Mouse (Mus musculus): Measurements from ENCODE around the gene Scp2. TPM values are rescaled to one million over a fixed set of nuclear protein-coding genes. Genes with fewer than 3 reads are reported as not detected.

Gene Scp2
- polyA plus RNA-seq, 1 experiment from 2014 or later: 363 TPM

DNA sequence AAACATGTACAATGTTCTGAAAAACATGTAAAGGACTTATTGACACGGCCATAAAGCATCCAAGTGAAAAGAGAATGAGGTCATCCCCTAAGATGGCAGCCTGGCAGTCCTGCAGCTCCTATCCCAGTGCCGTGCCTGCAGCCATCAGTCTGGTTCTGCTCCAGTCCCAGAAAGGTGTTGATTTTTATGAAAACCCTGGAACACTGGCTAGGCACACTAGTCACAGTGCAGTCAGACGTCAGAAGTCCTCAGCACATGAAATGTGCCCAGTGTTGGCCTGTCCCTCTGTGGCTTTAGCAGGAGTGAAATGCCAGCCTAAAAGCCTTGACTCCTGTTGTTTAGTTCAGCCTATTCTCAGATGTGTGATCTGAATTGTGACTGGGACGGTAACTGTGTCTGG lies 84.0 kb downstream of the Scp2 start:
- no peak for TF ChIP-seq CTCF (IDR thresholded peaks at IDR 0.05; ENCODE audit: low read depth)
- Histone ChIP-seq H3K36me3 (ENCODE audit: insufficient read depth, low read length) (peaks cover 29% of the 10 kb centered on the region), H3K4me1 (replicated peaks; ENCODE audit: insufficient read depth, low read length) (no peaks in the 10 kb centered on the region), H3K4me2 (ENCODE audit: low read length) (no peak overlapping the region), H3K4me3 (replicated peaks; ENCODE audit: low read depth, low read length) (no peak overlapping the region), H3K9me3 (replicated peaks; ENCODE audit: low read length) (no peaks in the 10 kb centered on the region), H3K9ac (ENCODE audit: low read depth, low read length) (no peak overlapping the region), H3K27me3 (ENCODE audit: insufficient read depth, low read length) (no peaks in the 10 kb centered on the region), H3K27ac (no peak overlapping the region)
- 85% methylated on average over 4 of the region's 4 CpGs for WGBS
- ATAC-seq (replicated peaks; ENCODE audit: low FRiP score, low read depth): no peak
- no peak for DNase-seq (ENCODE audit: low spot score)

DNA sequence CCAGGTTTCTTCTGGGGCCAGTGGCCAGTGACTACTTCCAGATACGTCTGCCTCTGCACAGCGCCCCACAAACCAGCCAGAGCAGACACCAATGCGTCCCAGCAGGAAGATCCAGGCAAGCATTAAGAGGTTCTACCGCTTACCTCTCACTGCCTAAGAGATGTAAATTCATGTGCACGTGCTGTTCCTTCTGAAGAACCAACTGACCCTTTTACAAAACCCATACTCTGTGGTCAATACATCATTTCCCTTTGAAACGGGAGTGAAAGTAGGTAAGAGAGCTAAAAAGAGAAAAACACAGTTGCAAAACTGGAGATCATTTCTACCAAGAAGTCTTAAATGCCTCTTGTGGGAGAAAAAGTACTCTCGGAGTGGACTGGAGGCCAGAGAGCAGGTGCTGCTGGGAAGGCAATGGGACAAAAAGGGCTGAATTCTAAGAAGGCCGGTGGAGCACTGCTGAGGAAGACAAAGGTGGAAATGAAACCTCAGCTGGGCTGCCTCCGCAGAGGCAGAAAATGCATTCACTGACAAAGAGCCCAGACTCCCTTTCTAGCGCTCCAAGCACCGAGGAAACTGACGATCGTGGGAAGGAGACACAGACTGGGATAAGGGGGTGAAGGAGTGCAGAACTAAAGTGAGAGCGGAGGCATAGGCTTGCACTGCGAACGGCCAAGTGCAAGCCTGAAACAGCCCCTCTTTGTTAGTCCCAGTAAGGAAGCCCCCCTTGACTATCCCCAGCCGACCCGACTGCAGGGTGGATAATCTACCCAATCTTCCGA lies 85.0 kb downstream of the Scp2 start:
- no peaks in the 10 kb centered on the region for H3K4me1 ChIP-seq (replicated peaks; ENCODE audit: insufficient read depth, low read length)
- H3K4me2 ChIP-seq (ENCODE audit: low read length): no peak overlapping the region
- no peak overlapping the region for H3K9ac ChIP-seq (ENCODE audit: low read depth, low read length)
- no peaks in the 10 kb centered on the region for H3K9me3 ChIP-seq (replicated peaks; ENCODE audit: low read length)
- ATAC-seq (replicated peaks; ENCODE audit: low FRiP score, low read depth) (no peak), DNase-seq (ENCODE audit: low spot score) (no peak)
- H3K27me3 ChIP-seq (ENCODE audit: insufficient read depth, low read length): no peaks in the 10 kb centered on the region
- H3K27ac ChIP-seq: no peak overlapping the region
- H3K4me3 ChIP-seq (replicated peaks; ENCODE audit: low read depth, low read length): no peak overlapping the region
- no peak for TF ChIP-seq CTCF (IDR thresholded peaks at IDR 0.05; ENCODE audit: low read depth)
- 83% methylated on average over 19 of the region's 19 CpGs for WGBS
- H3K36me3 ChIP-seq (ENCODE audit: insufficient read depth, low read length): peaks cover 37% of the 10 kb centered on the region

DNA sequence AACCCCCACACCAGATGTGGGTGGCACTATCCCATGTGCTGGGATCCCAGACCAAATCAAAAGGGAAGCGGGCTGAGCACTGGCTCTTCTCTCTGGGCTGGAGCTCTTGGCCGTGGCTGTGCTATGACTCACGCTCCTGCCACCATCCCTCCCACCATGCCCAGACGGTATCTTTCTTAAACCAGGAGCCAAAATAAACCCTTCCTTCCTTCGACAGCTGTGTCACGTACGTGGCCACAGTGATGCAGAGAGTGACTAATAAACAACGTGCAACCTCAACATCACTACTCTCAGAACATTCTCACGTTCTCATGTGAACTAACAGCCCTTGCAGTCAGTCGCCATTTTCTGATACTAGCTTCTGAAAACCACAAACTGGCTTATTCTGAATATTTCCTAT lies 86.6 kb downstream of the Scp2 start:
- no peak overlapping the region for H3K4me3 ChIP-seq (replicated peaks; ENCODE audit: low read depth, low read length)
- H3K9me3 ChIP-seq (replicated peaks; ENCODE audit: low read length): no peaks in the 10 kb centered on the region
- peaks cover 42% of the 10 kb centered on the region for H3K36me3 ChIP-seq (ENCODE audit: insufficient read depth, low read length)
- no peak for TF ChIP-seq CTCF (IDR thresholded peaks at IDR 0.05; ENCODE audit: low read depth)
- H3K9ac ChIP-seq (ENCODE audit: low read depth, low read length): no peak overlapping the region
- no peaks in the 10 kb centered on the region for H3K27me3 ChIP-seq (ENCODE audit: insufficient read depth, low read length)
- H3K4me1 ChIP-seq (replicated peaks; ENCODE audit: insufficient read depth, low read length): no peaks in the 10 kb centered on the region
- DNase-seq (ENCODE audit: low spot score) (no peak), ATAC-seq (replicated peaks; ENCODE audit: low FRiP score, low read depth) (0 out of 2 replicates have a peak, but pooled peaks have one; percentile 36)
- WGBS: 63% methylated on average over 10 of the region's 10 CpGs
- H3K27ac ChIP-seq: no peak overlapping the region
- no peak overlapping the region for H3K4me2 ChIP-seq (ENCODE audit: low read length)

DNA sequence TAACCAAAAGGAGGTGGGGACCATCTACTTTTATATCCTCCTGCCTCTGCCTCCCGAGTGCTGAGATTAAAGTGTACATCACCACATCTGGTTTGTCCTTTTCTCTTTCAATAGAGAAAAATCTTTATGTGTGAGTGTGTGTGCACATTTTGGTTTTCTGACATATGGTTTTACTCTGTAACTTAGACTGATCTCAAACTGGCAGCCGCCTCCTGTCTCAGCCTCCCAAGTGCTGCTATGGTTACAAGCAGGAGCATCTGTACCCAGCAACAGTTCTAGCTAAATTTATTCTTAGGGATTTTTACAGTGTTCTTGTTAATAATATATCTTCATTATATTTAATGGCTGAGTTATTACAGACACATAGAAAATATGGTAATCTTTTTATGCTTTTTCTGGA lies 87.6 kb downstream of the Scp2 start:
- DNase-seq (ENCODE audit: low spot score): no peak
- Histone ChIP-seq H3K4me2 (ENCODE audit: low read length) (no peak overlapping the region), H3K4me1 (replicated peaks; ENCODE audit: insufficient read depth, low read length) (no peaks in the 10 kb centered on the region), H3K36me3 (ENCODE audit: insufficient read depth, low read length) (peaks cover 46% of the 10 kb centered on the region), H3K4me3 (replicated peaks; ENCODE audit: low read depth, low read length) (no peak overlapping the region), H3K9ac (ENCODE audit: low read depth, low read length) (no peak overlapping the region), H3K9me3 (replicated peaks; ENCODE audit: low read length) (no peaks in the 10 kb centered on the region), H3K27me3 (ENCODE audit: insufficient read depth, low read length) (no peaks in the 10 kb centered on the region), H3K27ac (no peak overlapping the region)
- TF ChIP-seq CTCF (IDR thresholded peaks at IDR 0.05; ENCODE audit: low read depth): no peak
- WGBS: 97% methylated on average over 2 of the region's 2 CpGs
- no peak for ATAC-seq (replicated peaks; ENCODE audit: low FRiP score, low read depth)

DNA sequence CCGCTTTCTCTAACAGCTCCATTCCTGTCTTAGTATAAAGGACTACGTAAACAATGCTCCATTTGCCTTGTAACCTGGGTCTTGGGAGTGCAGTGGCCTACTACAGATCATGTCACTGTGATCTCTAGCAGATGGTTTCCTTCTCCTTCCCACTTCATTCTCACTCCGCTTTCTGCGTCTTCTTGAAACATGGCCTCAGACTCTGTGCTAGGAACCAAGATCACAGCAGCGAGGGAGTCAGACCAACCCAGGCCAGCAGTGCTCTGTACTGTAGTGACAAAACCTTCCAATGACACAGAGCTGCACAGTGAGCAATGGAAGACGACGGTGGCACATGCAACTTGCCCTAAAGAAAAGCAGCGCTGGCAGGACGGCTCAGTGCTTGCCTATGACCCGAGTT lies 88.9 kb downstream of the Scp2 start:
- H3K9me3 ChIP-seq (replicated peaks; ENCODE audit: low read length): no peaks in the 10 kb centered on the region
- H3K4me3 ChIP-seq (replicated peaks; ENCODE audit: low read depth, low read length): no peak overlapping the region
- 67% methylated on average over 10 of the region's 10 CpGs for WGBS
- H3K36me3 ChIP-seq (ENCODE audit: insufficient read depth, low read length): peaks cover 53% of the 10 kb centered on the region
- TF ChIP-seq CTCF (IDR thresholded peaks at IDR 0.05; ENCODE audit: low read depth): no peak
- H3K27me3 ChIP-seq (ENCODE audit: insufficient read depth, low read length): no peaks in the 10 kb centered on the region
- H3K9ac ChIP-seq (ENCODE audit: low read depth, low read length): no peak overlapping the region
- ATAC-seq (replicated peaks; ENCODE audit: low FRiP score, low read depth): no peak
- H3K4me2 ChIP-seq (ENCODE audit: low read length): no peak overlapping the region
- no peaks in the 10 kb centered on the region for H3K4me1 ChIP-seq (replicated peaks; ENCODE audit: insufficient read depth, low read length)
- DNase-seq (ENCODE audit: low spot score): no peak
- H3K27ac ChIP-seq: no peak overlapping the region

DNA sequence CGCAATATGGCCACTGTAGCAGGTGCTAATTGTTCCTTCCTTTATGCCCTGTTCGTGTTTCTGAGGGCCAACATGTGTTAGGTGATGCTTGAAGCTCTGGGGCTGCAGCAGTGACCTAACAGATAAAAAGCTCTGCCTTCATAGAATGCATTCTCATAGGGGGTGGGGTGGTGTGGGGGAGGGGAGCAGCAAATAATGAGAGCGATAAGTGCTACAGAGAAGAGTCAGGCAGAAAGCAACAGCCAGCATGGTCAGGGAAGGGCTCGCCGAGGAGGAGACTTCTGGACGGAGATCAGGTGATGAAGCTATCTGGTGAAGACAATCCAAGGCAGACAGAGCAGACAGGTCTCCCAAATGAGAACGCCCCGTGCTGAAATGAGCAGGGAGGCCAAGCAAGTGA lies 92.1 kb downstream of the Scp2 start:
- DNase-seq (ENCODE audit: low spot score) (no peak), ATAC-seq (replicated peaks; ENCODE audit: low FRiP score, low read depth) (no peak)
- 86% methylated on average over 8 of the region's 8 CpGs for WGBS
- TF ChIP-seq CTCF (IDR thresholded peaks at IDR 0.05; ENCODE audit: low read depth): no peak
- Histone ChIP-seq H3K9ac (ENCODE audit: low read depth, low read length) (no peak overlapping the region), H3K27me3 (ENCODE audit: insufficient read depth, low read length) (no peaks in the 10 kb centered on the region), H3K4me2 (ENCODE audit: low read length) (no peak overlapping the region), H3K4me1 (replicated peaks; ENCODE audit: insufficient read depth, low read length) (no peaks in the 10 kb centered on the region), H3K36me3 (ENCODE audit: insufficient read depth, low read length) (peaks cover 54% of the 10 kb centered on the region; the same call in 1 of the 2 replicates), H3K27ac (no peak overlapping the region), H3K4me3 (replicated peaks; ENCODE audit: low read depth, low read length) (no peak overlapping the region), H3K9me3 (replicated peaks; ENCODE audit: low read length) (no peaks in the 10 kb centered on the region)

Measured in kidney, postnatal 0 days (tissue).